Mouse (Mus musculus) spleen, adult 2 months (tissue): ENCODE results near the gene Tmem189.

Experiments used
- CTCF ChIP-seq: fragments of 200-500 bp; IDR thresholded peaks from 2 replicates; pipeline ENCODE4 v1.5.1; 2011; ENCODE audit warnings: mild to moderate bottlenecking, inconsistent platforms; ENCODE audit not compliant: insufficient read depth, insufficient read length, insufficient replicate concordance; ENCODE audit errors: extremely low read depth
- POLR2A ChIP-seq: fragments of 200-500 bp; IDR thresholded peaks from 2 replicates; pipeline ENCODE4 v1.6.1; 2011; ENCODE audit warnings: low read depth, low read length, inconsistent platforms

GRCm38 (mm10) chr2:167693540-167693939 lies 3.9 kb upstream of the Tmem189 start:
- TF ChIP-seq CTCF = no peak
- TF ChIP-seq POLR2A = no peak
